Mouse (Mus musculus): ENCODE data around the gene 4930404N11Rik.

4930404N11Rik gene

DNA sequence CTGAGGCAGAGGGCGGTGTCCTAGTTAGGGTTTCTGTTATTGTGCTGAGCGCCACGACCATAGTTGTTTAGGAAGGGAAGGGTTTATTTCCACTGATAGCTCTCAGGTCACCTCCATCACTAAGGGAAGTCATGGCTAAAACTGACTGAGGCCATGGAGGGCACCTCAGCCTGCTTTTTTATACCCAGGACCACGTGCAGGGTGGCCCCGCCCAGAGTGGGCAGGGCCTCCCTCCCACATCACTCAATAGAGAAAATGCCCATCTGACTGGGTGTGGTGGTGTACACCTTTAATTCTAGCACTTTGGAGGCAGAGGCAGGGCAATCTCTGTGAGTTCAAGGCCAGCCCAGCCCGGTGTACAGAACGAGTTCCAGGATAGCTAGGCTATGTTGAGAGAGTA, 51.4 kb downstream of the 4930404N11Rik start:
- in situ Hi-C loops (cut with MboI, MseI), result no loop called here

DNA sequence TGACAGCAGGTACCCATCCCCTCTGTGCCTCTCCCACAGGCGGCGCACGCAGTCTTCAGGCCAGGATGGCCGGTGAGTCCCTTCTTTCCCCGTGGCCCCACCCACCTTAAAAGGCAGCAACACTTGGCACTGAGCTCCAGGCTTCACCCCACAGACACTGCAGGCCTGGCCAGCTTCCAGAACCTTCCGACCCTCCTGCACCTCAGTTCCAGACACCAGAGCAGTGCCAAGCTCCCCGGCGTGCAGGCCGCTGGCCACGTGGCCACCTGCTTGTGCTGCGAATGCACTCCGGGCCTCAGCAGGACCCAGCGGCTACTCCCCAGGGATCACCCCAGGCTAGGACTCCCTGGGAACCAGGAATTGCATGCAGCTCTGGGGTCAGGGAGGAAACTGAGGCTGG, 52.0 kb downstream of the 4930404N11Rik start:
- in situ Hi-C loops (cut with MboI, MseI), result no loop called here

All from T-helper 1 cell (primary cell).